Mouse (Mus musculus): ENCODE results near the gene Eid2b. TPM values are rescaled to one million over a fixed set of nuclear protein-coding genes. Genes with fewer than 3 reads are reported as not detected.
"Not testable (repeated sequence)": the region's sequence is repeated elsewhere in the genome, so short reads cannot be mapped to it uniquely, and the experiment has no call there.

Gene Eid2b
- 13.4 TPM in 2 replicates for polyA plus RNA-seq (2014; fragmentation: Nextera tagmentation; extraction: Ambion mirVana)

GRCm38 (mm10) chr7:28277615-28278278 lies at the start of gene Eid2b:
Gene Eid2b, plus strand, starts transcription at chr7:28277739.
- peak within 1 kb of the TSS; percentile 76; the same call in 1 of the 2 replicates for H3K27ac ChIP-seq (replicated peaks; ENCODE audit: low read depth, low read length)
- H3K27me3 ChIP-seq (replicated peaks; ENCODE audit: control insufficient read depth, insufficient read depth, low read length), result no peaks in the 10 kb centered on the region
- peak within 1 kb of the TSS; percentile 87 for H3K4me2 ChIP-seq (ENCODE audit: low read depth, low read length)
- WGBS, result 4% methylated on average over 36 of the region's 68 CpGs
- H3K9ac ChIP-seq (ENCODE audit: low read depth, low read length), result peak within 1 kb of the TSS; percentile 93
- H3K9me3 ChIP-seq (ENCODE audit: control insufficient read depth, low read length), result no peaks in the 10 kb centered on the region
- DNase-seq (ENCODE audit: low spot score) (peak; percentile 94), ATAC-seq (ENCODE audit: low read depth) (peak; percentile 80)
- H3K4me1 ChIP-seq (ENCODE audit: control insufficient read depth, insufficient read depth, low read length), result peaks cover 7% of the 10 kb centered on the region; the same call in 1 of the 2 replicates
- H3K36me3 ChIP-seq (ENCODE audit: control insufficient read depth, insufficient read depth, low read length), result peaks cover 11% of the 10 kb centered on the region; the same call in 1 of the 2 replicates
- H3K4me3 ChIP-seq (ENCODE audit: low read depth, low read length), result peak within 1 kb of the TSS; percentile 73

GRCm38 (mm10) chr7:28243943-28244342 lies 33.6 kb upstream of the Eid2b start:
- H3K4me2 ChIP-seq (ENCODE audit: low read depth, low read length); H3K4me1 ChIP-seq (ENCODE audit: control insufficient read depth, insufficient read depth, low read length); H3K9ac ChIP-seq (ENCODE audit: low read depth, low read length); ATAC-seq (ENCODE audit: low read depth); H3K27me3 ChIP-seq (replicated peaks; ENCODE audit: control insufficient read depth, insufficient read depth, low read length); H3K9me3 ChIP-seq (ENCODE audit: control insufficient read depth, low read length); DNase-seq (ENCODE audit: low spot score); H3K4me3 ChIP-seq (ENCODE audit: low read depth, low read length); H3K36me3 ChIP-seq (ENCODE audit: control insufficient read depth, insufficient read depth, low read length); H3K27ac ChIP-seq (replicated peaks; ENCODE audit: low read depth, low read length): not testable (repeated sequence)
- 63% methylated on average over 2 of the region's 2 CpGs for WGBS

GRCm38 (mm10) chr7:28248957-28249356 lies 28.6 kb upstream of the Eid2b start:
- H3K4me1 ChIP-seq (ENCODE audit: control insufficient read depth, insufficient read depth, low read length), result no peaks in the 10 kb centered on the region
- no peaks in the 10 kb centered on the region for H3K27me3 ChIP-seq (replicated peaks; ENCODE audit: control insufficient read depth, insufficient read depth, low read length)
- no peak overlapping the region for H3K4me2 ChIP-seq (ENCODE audit: low read depth, low read length)
- H3K4me3 ChIP-seq (ENCODE audit: low read depth, low read length), result no peak overlapping the region
- no peak overlapping the region for H3K27ac ChIP-seq (replicated peaks; ENCODE audit: low read depth, low read length)
- 92% methylated on average over 3 of the region's 3 CpGs for WGBS
- ATAC-seq (ENCODE audit: low read depth), result no peak
- no peak for DNase-seq (ENCODE audit: low spot score)
- H3K36me3 ChIP-seq (ENCODE audit: control insufficient read depth, insufficient read depth, low read length), result no peaks in the 10 kb centered on the region
- no peaks in the 10 kb centered on the region for H3K9me3 ChIP-seq (ENCODE audit: control insufficient read depth, low read length)
- no peak overlapping the region for H3K9ac ChIP-seq (ENCODE audit: low read depth, low read length)

DNA sequence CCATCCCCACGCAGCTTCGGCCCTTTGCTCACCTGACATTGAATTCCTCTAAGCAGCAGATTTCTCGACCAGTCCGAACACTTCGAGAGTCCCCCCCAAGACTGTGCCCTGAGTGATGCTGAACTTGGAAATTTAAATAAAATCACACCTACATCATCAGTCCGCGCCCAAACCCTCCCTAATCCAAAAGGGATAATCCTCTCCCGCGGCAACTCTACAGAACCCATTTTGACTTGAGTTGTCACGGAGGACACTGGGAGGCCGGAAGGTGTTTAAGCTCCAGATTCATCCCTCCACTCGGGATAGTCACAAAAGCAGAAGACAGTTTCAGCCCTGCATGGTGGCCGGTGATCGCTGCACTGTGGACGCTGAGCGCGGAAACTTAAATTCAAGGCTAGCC lies 25.6 kb upstream of the Eid2b start:
- WGBS, result 89% methylated on average over 17 of the region's 17 CpGs
- no peak for ATAC-seq (ENCODE audit: low read depth)
- H3K9ac ChIP-seq (ENCODE audit: low read depth, low read length), result no peak overlapping the region
- H3K36me3 ChIP-seq (ENCODE audit: control insufficient read depth, insufficient read depth, low read length), result no peaks in the 10 kb centered on the region
- DNase-seq (ENCODE audit: low spot score), result no peak
- peaks cover 5% of the 10 kb centered on the region; the same call in 1 of the 2 replicates for H3K9me3 ChIP-seq (ENCODE audit: control insufficient read depth, low read length)
- no peak overlapping the region for H3K27ac ChIP-seq (replicated peaks; ENCODE audit: low read depth, low read length)
- H3K27me3 ChIP-seq (replicated peaks; ENCODE audit: control insufficient read depth, insufficient read depth, low read length), result no peaks in the 10 kb centered on the region
- no peak overlapping the region for H3K4me2 ChIP-seq (ENCODE audit: low read depth, low read length)
- H3K4me1 ChIP-seq (ENCODE audit: control insufficient read depth, insufficient read depth, low read length), result no peaks in the 10 kb centered on the region
- no peak overlapping the region for H3K4me3 ChIP-seq (ENCODE audit: low read depth, low read length)

- no peak for ATAC-seq (ENCODE audit: low read depth)
- H3K27me3 ChIP-seq (replicated peaks; ENCODE audit: control insufficient read depth, insufficient read depth, low read length), result no peaks in the 10 kb centered on the region
Observed at GRCm38 (mm10) chr7:28254591-28254990, 22.9 kb upstream of the Eid2b start.

GRCm38 (mm10) chr7:28255476-28255875 lies 22.1 kb upstream of the Eid2b start:
- ATAC-seq (ENCODE audit: low read depth), result no peak
- DNase-seq (ENCODE audit: low spot score), result no peak
- Histone ChIP-seq H3K27me3 (replicated peaks; ENCODE audit: control insufficient read depth, insufficient read depth, low read length) (no peaks in the 10 kb centered on the region), H3K4me3 (ENCODE audit: low read depth, low read length) (no peak overlapping the region), H3K4me1 (ENCODE audit: control insufficient read depth, insufficient read depth, low read length) (no peaks in the 10 kb centered on the region), H3K27ac (replicated peaks; ENCODE audit: low read depth, low read length) (no peak overlapping the region), H3K4me2 (ENCODE audit: low read depth, low read length) (no peak overlapping the region), H3K36me3 (ENCODE audit: control insufficient read depth, insufficient read depth, low read length) (no peaks in the 10 kb centered on the region), H3K9me3 (ENCODE audit: control insufficient read depth, low read length) (peaks cover 5% of the 10 kb centered on the region; the same call in 1 of the 2 replicates), H3K9ac (ENCODE audit: low read depth, low read length) (no peak overlapping the region)
- WGBS, result 77% methylated on average over 6 of the region's 6 CpGs

More at GRCm38 (mm10) chr7:28254591-28254990, 22.9 kb upstream of the Eid2b start:
- DNase-seq (ENCODE audit: low spot score), result no peak
- Histone ChIP-seq H3K9me3 (ENCODE audit: control insufficient read depth, low read length) (peaks cover 5% of the 10 kb centered on the region; the same call in 1 of the 2 replicates), H3K36me3 (ENCODE audit: control insufficient read depth, insufficient read depth, low read length) (no peaks in the 10 kb centered on the region), H3K4me2 (ENCODE audit: low read depth, low read length) (no peak overlapping the region), H3K4me3 (ENCODE audit: low read depth, low read length) (no peak overlapping the region), H3K4me1 (ENCODE audit: control insufficient read depth, insufficient read depth, low read length) (no peaks in the 10 kb centered on the region), H3K27ac (replicated peaks; ENCODE audit: low read depth, low read length) (no peak overlapping the region), H3K9ac (ENCODE audit: low read depth, low read length) (no peak overlapping the region)
- 94% methylated on average over 6 of the region's 6 CpGs for WGBS

DNA sequence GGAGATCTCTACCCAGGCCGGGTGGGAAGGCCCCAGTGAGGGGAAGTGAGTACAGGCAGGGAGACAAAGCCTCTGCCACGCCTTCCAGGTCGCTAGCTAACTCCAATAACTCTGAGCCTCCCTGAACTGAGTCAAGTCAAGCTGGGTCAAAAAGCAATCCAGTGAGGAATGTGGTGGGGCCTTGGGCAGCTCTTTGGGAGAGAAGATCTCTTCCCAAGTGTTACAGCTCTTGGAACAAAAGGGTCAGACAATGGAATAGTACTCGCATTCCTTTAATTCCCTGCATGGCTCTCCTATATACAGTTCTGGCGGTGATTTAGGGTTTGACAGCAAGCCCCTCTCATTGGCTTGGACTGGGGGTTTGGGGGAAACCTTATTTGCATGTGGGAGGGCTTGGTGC lies 14.7 kb upstream of the Eid2b start:
- no peaks in the 10 kb centered on the region for H3K9me3 ChIP-seq (ENCODE audit: control insufficient read depth, low read length)
- no peak overlapping the region for H3K4me3 ChIP-seq (ENCODE audit: low read depth, low read length)
- no peaks in the 10 kb centered on the region for H3K36me3 ChIP-seq (ENCODE audit: control insufficient read depth, insufficient read depth, low read length)
- ATAC-seq (ENCODE audit: low read depth), result no peak
- no peak overlapping the region for H3K27ac ChIP-seq (replicated peaks; ENCODE audit: low read depth, low read length)
- 46% methylated on average over 5 of the region's 5 CpGs for WGBS
- no peak overlapping the region for H3K4me2 ChIP-seq (ENCODE audit: low read depth, low read length)
- H3K9ac ChIP-seq (ENCODE audit: low read depth, low read length), result no peak overlapping the region
- no peaks in the 10 kb centered on the region for H3K27me3 ChIP-seq (replicated peaks; ENCODE audit: control insufficient read depth, insufficient read depth, low read length)
- no peak for DNase-seq (ENCODE audit: low spot score)
- no peaks in the 10 kb centered on the region for H3K4me1 ChIP-seq (ENCODE audit: control insufficient read depth, insufficient read depth, low read length)

DNA sequence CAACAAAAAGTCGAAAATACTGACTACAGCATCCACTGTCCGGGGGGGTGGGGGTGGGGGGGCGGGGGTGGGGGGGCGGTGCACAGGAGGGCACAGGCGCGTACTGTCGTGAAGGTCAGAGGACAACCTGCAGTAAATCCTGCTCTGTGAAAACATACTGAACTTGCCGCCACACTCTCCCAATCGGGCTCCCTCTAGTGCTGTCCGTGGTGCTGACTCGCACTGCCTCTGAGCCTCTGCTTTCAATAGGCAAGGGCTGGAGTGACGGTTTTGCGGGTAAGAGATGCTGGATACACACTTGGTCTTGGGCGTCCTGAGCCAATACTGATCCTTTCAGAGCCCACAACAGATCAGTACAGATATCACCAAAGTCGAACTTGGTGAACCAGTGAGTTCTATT lies 13.8 kb upstream of the Eid2b start:
- no peak overlapping the region for H3K9ac ChIP-seq (ENCODE audit: low read depth, low read length)
- no peak overlapping the region for H3K4me2 ChIP-seq (ENCODE audit: low read depth, low read length)
- no peak for ATAC-seq (ENCODE audit: low read depth)
- 6% methylated on average over 15 of the region's 15 CpGs for WGBS
- H3K9me3 ChIP-seq (ENCODE audit: control insufficient read depth, low read length), result no peaks in the 10 kb centered on the region
- no peaks in the 10 kb centered on the region for H3K4me1 ChIP-seq (ENCODE audit: control insufficient read depth, insufficient read depth, low read length)
- DNase-seq (ENCODE audit: low spot score), result peak; percentile 83
- no peaks in the 10 kb centered on the region for H3K36me3 ChIP-seq (ENCODE audit: control insufficient read depth, insufficient read depth, low read length)
- H3K27me3 ChIP-seq (replicated peaks; ENCODE audit: control insufficient read depth, insufficient read depth, low read length), result no peaks in the 10 kb centered on the region
- no peak overlapping the region for H3K27ac ChIP-seq (replicated peaks; ENCODE audit: low read depth, low read length)
- H3K4me3 ChIP-seq (ENCODE audit: low read depth, low read length), result no peak overlapping the region

DNA sequence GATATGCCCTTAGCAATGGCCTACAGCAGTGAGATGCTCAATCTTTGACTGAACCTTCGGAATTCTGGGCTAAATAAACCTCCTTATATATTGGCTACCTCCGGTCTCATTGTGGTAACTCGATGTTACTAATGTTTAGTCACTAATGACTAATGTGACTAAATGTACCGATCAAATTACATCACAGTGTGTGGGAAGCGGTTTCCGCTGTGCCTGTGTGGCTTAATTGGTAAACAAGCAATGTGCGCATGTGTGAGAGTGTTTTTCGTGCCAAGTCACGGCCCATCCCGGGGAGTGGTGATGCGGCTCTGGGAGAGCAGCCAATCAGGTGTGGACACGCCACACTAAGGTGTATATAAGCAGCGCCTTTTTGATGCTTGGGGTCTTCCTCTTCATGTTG lies 12.1 kb upstream of the Eid2b start:
- Histone ChIP-seq H3K27ac (replicated peaks; ENCODE audit: low read depth, low read length) (no peak overlapping the region), H3K4me2 (ENCODE audit: low read depth, low read length) (no peak overlapping the region), H3K4me3 (ENCODE audit: low read depth, low read length) (no peak overlapping the region), H3K9ac (ENCODE audit: low read depth, low read length) (no peak overlapping the region), H3K27me3 (replicated peaks; ENCODE audit: control insufficient read depth, insufficient read depth, low read length) (no peaks in the 10 kb centered on the region), H3K36me3 (ENCODE audit: control insufficient read depth, insufficient read depth, low read length) (peaks cover 8% of the 10 kb centered on the region), H3K9me3 (ENCODE audit: control insufficient read depth, low read length) (no peaks in the 10 kb centered on the region), H3K4me1 (ENCODE audit: control insufficient read depth, insufficient read depth, low read length) (no peaks in the 10 kb centered on the region)
- WGBS, result 88% methylated on average over 13 of the region's 13 CpGs
- DNase-seq (ENCODE audit: low spot score) (no peak), ATAC-seq (ENCODE audit: low read depth) (no peak)
